Mouse (Mus musculus): ENCODE results near the gene B3gnt5. TPM values are rescaled to one million over a fixed set of nuclear protein-coding genes. Genes with fewer than 3 reads are reported as not detected.

The B3gnt5 gene
- polyA plus RNA-seq, 1 experiment from 2014 or later = 53.6 TPM

DNA sequence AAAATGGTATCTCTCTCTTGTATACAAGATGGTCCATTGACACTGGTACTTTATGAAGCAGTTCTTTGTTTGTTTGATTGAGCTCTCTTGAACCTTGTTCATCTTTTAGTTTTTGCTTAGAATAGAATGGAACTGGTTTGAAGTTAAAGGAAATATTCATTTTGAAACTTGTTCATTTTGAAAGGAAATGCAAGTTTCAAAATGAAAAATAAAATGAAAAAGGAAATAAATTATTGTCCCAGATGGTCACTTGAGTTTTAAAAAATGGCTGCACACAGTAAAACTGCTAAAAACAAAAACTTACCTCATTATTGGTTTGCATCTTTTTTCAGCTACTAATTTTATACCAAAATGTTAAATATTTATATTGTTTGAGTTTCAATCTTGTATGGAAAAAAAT is 12.0 kb downstream of the B3gnt5 start:
- DNase-seq (ENCODE audit: low spot score) (no peak), ATAC-seq (replicated peaks; ENCODE audit: low FRiP score) (no peak)
- Histone ChIP-seq H3K4me2 (ENCODE audit: low read depth, low read length, severe bottlenecking) (no peak overlapping the region), H3K9me3 (ENCODE audit: control insufficient read depth, low read length) (no peaks in the 10 kb centered on the region), H3K9ac (ENCODE audit: low read length) (no peak overlapping the region), H3K27me3 (ENCODE audit: control insufficient read depth, insufficient read depth, low read length) (no peaks in the 10 kb centered on the region), H3K4me1 (replicated peaks; ENCODE audit: control insufficient read depth, insufficient read depth, low read length) (no peaks in the 10 kb centered on the region), H3K4me3 (ENCODE audit: low read depth, low read length) (no peak overlapping the region), H3K36me3 (ENCODE audit: control insufficient read depth, insufficient read depth, low read length) (peaks cover 2% of the 10 kb centered on the region; the same call in 1 of the 2 replicates), H3K27ac (ENCODE audit: low read depth, low read length) (no peak overlapping the region)

DNA sequence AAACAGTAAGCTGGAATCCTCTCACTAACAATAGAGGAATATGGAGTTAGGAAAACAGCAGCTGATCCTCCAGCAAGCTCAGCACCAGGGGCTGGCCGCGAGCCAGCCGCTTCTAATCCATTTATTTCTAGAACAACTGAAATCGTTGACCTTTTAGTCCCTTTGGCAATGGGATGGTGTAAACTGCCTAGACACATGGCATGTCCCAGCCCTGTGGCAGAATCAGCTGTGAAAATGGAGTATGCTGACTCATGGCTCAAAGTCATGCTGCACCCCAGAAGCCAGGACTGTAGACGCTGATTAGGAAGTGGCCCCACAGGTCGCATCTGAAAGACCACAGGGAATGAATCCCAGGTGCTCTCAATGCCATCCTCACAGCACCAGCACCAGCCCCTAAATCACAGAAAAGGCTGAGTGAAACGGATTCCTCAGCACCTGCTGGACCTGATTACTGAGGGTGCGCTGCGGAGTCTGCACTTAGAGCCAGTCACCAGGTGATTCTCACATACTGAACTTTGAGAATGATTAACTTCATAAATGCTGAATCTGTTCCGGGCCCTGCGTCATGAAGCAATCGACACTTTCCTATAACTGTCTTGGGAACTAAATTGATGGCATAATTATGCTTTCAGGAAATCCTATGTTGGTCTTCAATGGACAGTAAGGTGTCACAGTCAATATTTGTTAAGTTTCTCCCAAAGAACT is 26.5 kb downstream of the B3gnt5 start:
- ATAC-seq (replicated peaks; ENCODE audit: low FRiP score) = no peak
- H3K4me1 ChIP-seq (replicated peaks; ENCODE audit: control insufficient read depth, insufficient read depth, low read length) = no peaks in the 10 kb centered on the region
- no peak overlapping the region for H3K4me3 ChIP-seq (ENCODE audit: low read depth, low read length)
- H3K27me3 ChIP-seq (ENCODE audit: control insufficient read depth, insufficient read depth, low read length) = no peaks in the 10 kb centered on the region
- H3K27ac ChIP-seq (ENCODE audit: low read depth, low read length) = no peak overlapping the region
- H3K36me3 ChIP-seq (ENCODE audit: control insufficient read depth, insufficient read depth, low read length) = no peaks in the 10 kb centered on the region
- no peaks in the 10 kb centered on the region for H3K9me3 ChIP-seq (ENCODE audit: control insufficient read depth, low read length)
- 69% methylated on average over 12 of the region's 12 CpGs for WGBS
- H3K4me2 ChIP-seq (ENCODE audit: low read depth, low read length, severe bottlenecking) = no peak overlapping the region
- no peak for DNase-seq (ENCODE audit: low spot score)
- H3K9ac ChIP-seq (ENCODE audit: low read length) = no peak overlapping the region

DNA sequence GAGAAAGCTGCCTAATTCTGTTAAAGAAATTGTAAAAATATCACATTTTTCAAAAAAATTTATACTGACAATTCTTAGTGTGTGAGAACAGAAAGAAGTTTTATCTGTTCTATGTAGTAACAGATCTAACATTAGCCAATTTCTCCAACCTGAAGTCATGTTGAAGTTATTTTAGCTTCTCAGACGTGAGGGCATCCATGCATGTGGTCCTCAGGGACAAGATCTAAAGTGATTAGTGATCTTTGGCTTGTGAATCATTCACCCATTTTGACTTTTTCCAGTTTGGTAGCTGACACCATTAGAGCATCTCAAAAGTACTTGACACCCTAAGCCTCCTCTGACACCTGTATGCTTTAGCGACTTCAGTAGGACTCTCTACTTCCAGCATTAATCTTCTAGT is 29.9 kb downstream of the B3gnt5 start:
- no peaks in the 10 kb centered on the region for H3K9me3 ChIP-seq (ENCODE audit: control insufficient read depth, low read length)

DNA sequence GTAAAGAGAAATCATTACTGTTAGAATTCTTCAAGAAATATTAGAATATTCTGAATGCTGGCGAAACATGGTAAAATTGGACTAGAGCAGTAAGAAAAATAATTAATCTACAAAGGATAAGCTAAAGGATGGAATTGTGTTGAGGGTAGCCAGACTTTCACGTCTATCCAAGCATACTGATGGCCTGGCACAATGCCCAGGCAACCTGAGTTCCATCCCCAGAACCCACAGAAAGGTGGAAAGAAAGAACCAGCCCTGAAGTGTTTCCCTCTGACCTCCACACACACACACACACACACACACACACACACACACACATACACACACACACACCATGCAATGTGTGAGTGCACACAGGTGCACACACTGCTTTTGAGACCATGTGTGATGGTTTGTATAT is 58.8 kb downstream of the B3gnt5 start:
- Histone ChIP-seq H3K27ac (ENCODE audit: low read depth, low read length) (no peak overlapping the region), H3K9me3 (ENCODE audit: control insufficient read depth, low read length) (no peaks in the 10 kb centered on the region), H3K4me3 (ENCODE audit: low read depth, low read length) (no peak overlapping the region), H3K9ac (ENCODE audit: low read length) (no peak overlapping the region), H3K36me3 (ENCODE audit: control insufficient read depth, insufficient read depth, low read length) (no peaks in the 10 kb centered on the region), H3K4me2 (ENCODE audit: low read depth, low read length, severe bottlenecking) (no peak overlapping the region), H3K27me3 (ENCODE audit: control insufficient read depth, insufficient read depth, low read length) (no peaks in the 10 kb centered on the region), H3K4me1 (replicated peaks; ENCODE audit: control insufficient read depth, insufficient read depth, low read length) (no peaks in the 10 kb centered on the region)
- DNase-seq (ENCODE audit: low spot score) = no peak
- 78% methylated on average over 2 of the region's 2 CpGs for WGBS
- no peak for ATAC-seq (replicated peaks; ENCODE audit: low FRiP score)

More for the DNA sequence above, 29.9 kb downstream of the B3gnt5 start:
- Histone ChIP-seq H3K36me3 (ENCODE audit: control insufficient read depth, insufficient read depth, low read length) (no peaks in the 10 kb centered on the region), H3K4me2 (ENCODE audit: low read depth, low read length, severe bottlenecking) (no peak overlapping the region), H3K4me3 (ENCODE audit: low read depth, low read length) (no peak overlapping the region), H3K4me1 (replicated peaks; ENCODE audit: control insufficient read depth, insufficient read depth, low read length) (no peaks in the 10 kb centered on the region), H3K27ac (ENCODE audit: low read depth, low read length) (no peak overlapping the region), H3K9ac (ENCODE audit: low read length) (no peak overlapping the region), H3K27me3 (ENCODE audit: control insufficient read depth, insufficient read depth, low read length) (no peaks in the 10 kb centered on the region)
- ATAC-seq (replicated peaks; ENCODE audit: low FRiP score) (no peak), DNase-seq (ENCODE audit: low spot score) (no peak)
- WGBS = 80% methylated on average over 2 of the region's 2 CpGs

Other genes with a start within 250 kb of the B3gnt5 start
- gene Olfr167, start 237.9 kb upstream of the B3gnt5 start, polyA plus RNA-seq (2014; fragmentation: Nextera tagmentation; extraction: Ambion mirVana) = not detected in 2 replicates
- gene Olfr168, start 224.7 kb upstream of the B3gnt5 start, polyA plus RNA-seq (2014; fragmentation: Nextera tagmentation; extraction: Ambion mirVana) = not detected in 2 replicates
- gene Olfr169, start 188.4 kb upstream of the B3gnt5 start, polyA plus RNA-seq (2014; fragmentation: Nextera tagmentation; extraction: Ambion mirVana) = not detected in 2 replicates
- not detected in 2 replicates for gene Olfr170, start 148.3 kb upstream of the B3gnt5 start, polyA plus RNA-seq (2014; fragmentation: Nextera tagmentation; extraction: Ambion mirVana)
- gene Olfr171, start 130.3 kb upstream of the B3gnt5 start, polyA plus RNA-seq (2014; fragmentation: Nextera tagmentation; extraction: Ambion mirVana) = not detected in 2 replicates
- gene Lamp3, start 53.8 kb upstream of the B3gnt5 start, polyA plus RNA-seq (2014; fragmentation: Nextera tagmentation; extraction: Ambion mirVana) = not detected in 2 replicates
- gene Klhl6, start 222.8 kb downstream of the B3gnt5 start, polyA plus RNA-seq (2014; fragmentation: Nextera tagmentation; extraction: Ambion mirVana) = 7.1 and 7.2 TPM in 2 replicates

All from forebrain, embryonic 11.5 days (tissue).